Comparison of ENCODE assay signal across 8 mouse cellular contexts in the genomic region with DNA sequence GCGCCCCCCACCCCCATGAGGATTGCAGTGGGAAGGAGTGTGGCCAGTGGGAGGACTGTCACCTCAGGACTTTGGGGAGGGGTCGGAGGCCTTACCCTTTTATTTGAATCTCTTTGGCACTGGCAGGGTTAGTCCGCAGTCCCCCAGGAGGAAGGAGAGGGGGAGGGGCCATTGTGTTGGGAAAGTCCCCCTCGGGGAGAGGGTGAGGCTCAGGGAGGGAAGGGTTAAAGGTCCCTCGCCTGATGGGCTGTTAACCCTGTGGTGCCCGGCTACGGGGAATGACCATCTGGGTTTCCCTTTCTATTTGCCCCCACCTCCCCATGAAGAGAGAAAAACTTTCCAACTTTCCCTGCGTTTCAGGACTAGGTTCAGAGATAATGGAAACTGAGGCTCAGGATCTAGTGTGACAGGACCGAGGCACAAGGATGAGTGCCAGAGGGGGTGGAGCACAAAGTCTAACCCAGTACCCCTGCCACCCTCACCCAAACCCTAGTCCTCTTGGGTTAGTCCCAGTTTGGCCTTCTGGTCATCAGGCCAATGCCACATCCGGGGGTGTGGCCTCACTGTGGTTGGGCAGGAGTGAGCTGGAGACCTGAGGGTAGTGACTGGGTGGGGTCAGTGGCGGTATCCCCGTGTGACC. TPM values are rescaled to one million over a fixed set of nuclear protein-coding genes. Genes with fewer than 3 reads are reported as not detected.
DNase-seq lines count a peak whose midpoint lies in the region; ATAC-seq and TF ChIP-seq lines count a peak whose summit lies in the region.

No protein-coding gene starts in this region.

- in situ Hi-C loops in ES-E14 (cut with MboI; ENCODE audit: low sequenced_read_pairs in 2 of 2, unreplicated experiment in 2 of 2), result no loop called here

- H3K9me3 ChIP-seq in ES-E14 (ENCODE audit: control insufficient read depth, insufficient read depth, low read depth, low read length), result no peaks in the 10 kb centered on the region
- H3K9me3 ChIP-seq in embryonic facial prominence, embryonic 15.5 days (replicated peaks), result no peaks in the 10 kb centered on the region
- H3K9me3 ChIP-seq in heart, embryonic 15.5 days (replicated peaks), result no peaks in the 10 kb centered on the region

- 0% methylated on average over 12 of the region's 12 CpGs for WGBS in embryonic facial prominence, embryonic 15.5 days
- WGBS in heart, embryonic 15.5 days, result under 1% methylated on average over 12 of the region's 12 CpGs

- H3K9ac ChIP-seq in ES-E14 (ENCODE audit: insufficient read depth, low read depth, low read length, poor library complexity, severe bottlenecking), result peak overlapping the region; percentile 62; the same call in 1 of the 2 replicates
- peak overlapping the region; percentile 50 for H3K9ac ChIP-seq in embryonic facial prominence, embryonic 15.5 days
- peak overlapping the region; percentile 97 for H3K9ac ChIP-seq in heart, embryonic 15.5 days

- peak overlapping the region; percentile 94 to 99 for H3K4me3 ChIP-seq in ES-E14 (ENCODE audit: insufficient read depth in 1 of 2, low read depth in 1 of 2, low read length in 2 of 2, poor library complexity in 1 of 2, severe bottlenecking in 1 of 2)
- H3K4me3 ChIP-seq in embryonic facial prominence, embryonic 15.5 days (replicated peaks), result peak overlapping the region; percentile 65
- peak overlapping the region; percentile 95 for H3K4me3 ChIP-seq in heart, embryonic 15.5 days

- H3K4me2 ChIP-seq in embryonic facial prominence, embryonic 15.5 days (replicated peaks), result peak overlapping the region; percentile 99
- H3K4me2 ChIP-seq in heart, embryonic 15.5 days, result peak overlapping the region; percentile 87

- H3K4me1 ChIP-seq in ES-E14 (ENCODE audit: control insufficient read depth in 2 of 2, insufficient read depth in 2 of 2, low read length in 2 of 2, poor library complexity in 1 of 2), result peaks cover 4 to 28% of the 10 kb centered on the region in 2 experiments; a peak in 2 of 4 replicates
- peaks cover 60% of the 10 kb centered on the region for H3K4me1 ChIP-seq in embryonic facial prominence, embryonic 15.5 days
- H3K4me1 ChIP-seq in heart, embryonic 15.5 days (replicated peaks), result peaks cover 63% of the 10 kb centered on the region

- no peak for DNase-seq in ES-E14 (ENCODE audit: low read depth, low spot score)
- peak; percentile 60 for DNase-seq in adrenal gland, postnatal 25 days
- DNase-seq in kidney, postnatal 14 days, result peak; percentile 76
- DNase-seq in spleen, adult 12 weeks (ENCODE audit: low spot score), result peak; percentile 35
- DNase-seq in frontal cortex, postnatal 36 days (ENCODE audit: low spot score in 2 of 2), result no peak

- H3K27me3 ChIP-seq in embryonic facial prominence, embryonic 15.5 days, result no peaks in the 10 kb centered on the region; the same call in 1 of the 2 replicates
- H3K27me3 ChIP-seq in heart, embryonic 15.5 days, result no peaks in the 10 kb centered on the region

- H3K36me3 ChIP-seq in ES-E14 (ENCODE audit: control insufficient read depth, insufficient read depth, low read length, poor library complexity, severe bottlenecking), result peaks cover 18% of the 10 kb centered on the region
- H3K36me3 ChIP-seq in embryonic facial prominence, embryonic 15.5 days, result 0 out of 2 replicates have a peak, but pooled peaks cover 3% of the 10 kb centered on the region
- H3K36me3 ChIP-seq in heart, embryonic 15.5 days, result peaks cover 10% of the 10 kb centered on the region; the same call in 1 of the 2 replicates

- no peak overlapping the region; the same call in 1 of the 2 replicates for H3K27ac ChIP-seq in ES-E14 (ENCODE audit: insufficient read depth, low read depth, low read length, poor library complexity, severe bottlenecking)
- H3K27ac ChIP-seq in embryonic facial prominence, embryonic 15.5 days (replicated peaks), result peak overlapping the region; percentile 95
- peak overlapping the region; percentile 99 for H3K27ac ChIP-seq in heart, embryonic 15.5 days

- ATAC-seq in embryonic facial prominence, embryonic 15.5 days (ENCODE audit: insufficient number of reproducible peaks, low FRiP score, low TSS enrichment, low read depth), result no peak
- ATAC-seq in heart, embryonic 15.5 days (replicated peaks; ENCODE audit: insufficient number of reproducible peaks, insufficient read depth, low FRiP score, low read depth), result peak; percentile 11; the same call in 1 of the 2 replicates
- peak; percentile 65 for ATAC-seq in megakaryocyte, adult 5-6 weeks (ENCODE audit: poor library complexity, severe bottlenecking)

TF ChIP-seq in ES-E14, 5 proteins besides CTCF, POLR2A, EP300 and RAD21:
- no peak for TF ChIP-seq ZNF384 (IDR thresholded peaks at IDR 0.05; ENCODE audit: low read depth, low read length)
- no peak for TF ChIP-seq HCFC1 (IDR thresholded peaks at IDR 0.05; ENCODE audit: borderline replicate concordance, insufficient read depth, low read length)
- TF ChIP-seq ZC3H11A (IDR thresholded peaks at IDR 0.05; ENCODE audit: borderline replicate concordance, low read depth, low read length), result no peak
- TF ChIP-seq CHD2 (IDR thresholded peaks at IDR 0.05; ENCODE audit: low read depth, low read length), result no peak
- TF ChIP-seq MAFK (IDR thresholded peaks at IDR 0.05; ENCODE audit: insufficient read depth, low read depth, low read length), result no peak
TF ChIP-seq in ES-E14: peak in this region for 0.

RNA-seq across cellular contexts. Expression of a gene that starts 4.6 kb away (rescaled TPM):
- 21.9 and 34.9 TPM in 2 replicates for total RNA-seq in ES-E14 (2012; rRNA removed)
- 6.8 and 11.5 TPM in 2 replicates for total RNA-seq in adrenal gland, postnatal 25 days (2021)
- 5.1 and 7.5 TPM in 2 replicates for polyA plus RNA-seq in embryonic facial prominence, embryonic 15.5 days (2015; fragmentation: Nextera tagmentation; extraction: Ambion mirVana)
- 6.6 and 6.9 TPM in 2 replicates for polyA plus RNA-seq in heart, embryonic 15.5 days (2015; fragmentation: Nextera tagmentation; extraction: Ambion mirVana)
- 1.5 and 3.3 TPM in 2 replicates for total RNA-seq in megakaryocyte, adult 5-6 weeks (2015)
- total RNA-seq in megakaryocyte, adult 5-6 weeks (2017), result 1.1 and 3.0 TPM in 2 replicates

RNA-seq across cellular contexts. Expression of a gene that starts 26.2 kb away (rescaled TPM):
- 53.9 and 70.3 TPM in 2 replicates for total RNA-seq in ES-E14 (2012; rRNA removed)
- total RNA-seq in adrenal gland, postnatal 25 days (2021), result 83.5 and 93.6 TPM in 2 replicates
- polyA plus RNA-seq in embryonic facial prominence, embryonic 15.5 days (2015; fragmentation: Nextera tagmentation; extraction: Ambion mirVana), result 27.0 and 31.1 TPM in 2 replicates
- polyA plus RNA-seq in heart, embryonic 15.5 days (2015; fragmentation: Nextera tagmentation; extraction: Ambion mirVana), result 14.4 and 18.3 TPM in 2 replicates
- 26.0 and 30.3 TPM in 2 replicates for total RNA-seq in megakaryocyte, adult 5-6 weeks (2015)
- 117 and 121 TPM in 2 replicates for total RNA-seq in megakaryocyte, adult 5-6 weeks (2017)

RNA-seq across cellular contexts. Expression of a gene that starts 39.4 kb away (rescaled TPM):
- 2.1 TPM in 2 replicates for total RNA-seq in ES-E14 (2012; rRNA removed)
- total RNA-seq in adrenal gland, postnatal 25 days (2021), result 15.6 and 26.0 TPM in 2 replicates
- 29.6 and 32.8 TPM in 2 replicates for polyA plus RNA-seq in embryonic facial prominence, embryonic 15.5 days (2015; fragmentation: Nextera tagmentation; extraction: Ambion mirVana)
- 8.8 and 11.1 TPM in 2 replicates for polyA plus RNA-seq in heart, embryonic 15.5 days (2015; fragmentation: Nextera tagmentation; extraction: Ambion mirVana)
- total RNA-seq in megakaryocyte, adult 5-6 weeks (2015), result 7.3 and 8.7 TPM in 2 replicates
- 3.7 and 5.4 TPM in 2 replicates for total RNA-seq in megakaryocyte, adult 5-6 weeks (2017)

RNA-seq across cellular contexts. Expression of a gene that starts 53.5 kb away (rescaled TPM):
- total RNA-seq in ES-E14 (2012; rRNA removed), result not detected in 2 replicates
- 2.0 and 3.2 TPM in 2 replicates for total RNA-seq in adrenal gland, postnatal 25 days (2021)
- polyA plus RNA-seq in embryonic facial prominence, embryonic 15.5 days (2015; fragmentation: Nextera tagmentation; extraction: Ambion mirVana), result 4.4 and 4.5 TPM in 2 replicates
- 2.0 and 4.1 TPM in 2 replicates for polyA plus RNA-seq in heart, embryonic 15.5 days (2015; fragmentation: Nextera tagmentation; extraction: Ambion mirVana)
- total RNA-seq in megakaryocyte, adult 5-6 weeks (2015), result 49.8 TPM in 2 replicates
- total RNA-seq in megakaryocyte, adult 5-6 weeks (2017), result 13.6 and 22.2 TPM in 2 replicates

Comparison
In these comparisons a context has a peak if more than half of its experiments do, and no peak if none do; other contexts are left out.
1. DNase-seq: peak in adrenal gland, postnatal 25 days (single experiment), kidney, postnatal 14 days (single experiment) and spleen, adult 12 weeks (single experiment); none in ES-E14 (single experiment) and frontal cortex, postnatal 36 days (0 of 2).
2. Peak in every context shown above with its lines, with median percentiles within 50 percentile points of each other: H3K4me3 ChIP-seq and H3K9ac ChIP-seq.